Mouse (Mus musculus) hindbrain, embryonic 10.5 days (tissue): ENCODE measurements around the gene Slco3a1. TPM values are rescaled to one million over a fixed set of nuclear protein-coding genes. Genes with fewer than 3 reads are reported as not detected.

ENCODE experiments used
- DNase-seq: peaks from one replicate; pipeline ENCODE4 v3.0.0-alpha.2; 2017; ENCODE audit warnings: low spot score
- H3K27ac ChIP-seq: fragments of 300-500 bp; sonication (generic); 2 replicates; pipeline ENCODE4 v1.5.1; 2016; ENCODE audit warnings: mild to moderate bottlenecking, moderate library complexity
- H3K27me3 ChIP-seq: fragments of 300-500 bp; sonication (generic); 2 replicates; pipeline ENCODE4 v1.6.1; 2016; ENCODE audit warnings: mild to moderate bottlenecking; ENCODE audit not compliant: poor library complexity, insufficient read depth, severe bottlenecking
- H3K36me3 ChIP-seq: fragments of 300-500 bp; sonication (generic); 2 replicates; pipeline ENCODE4 v1.6.1; 2016; ENCODE audit warnings: mild to moderate bottlenecking, moderate library complexity
- H3K4me1 ChIP-seq: fragments of 300-500 bp; sonication (generic); replicated peaks from 2 replicates; pipeline ENCODE4 v1.6.1; 2016; ENCODE audit warnings: mild to moderate bottlenecking
- H3K4me3 ChIP-seq: fragments of 300-500 bp; sonication (generic); 2 replicates; pipeline ENCODE4 v1.5.1; 2016; ENCODE audit warnings: mild to moderate bottlenecking, moderate library complexity
- H3K9me3 ChIP-seq: fragments of 300-500 bp; sonication (generic); 2 replicates; pipeline ENCODE4 v1.6.1; 2016; ENCODE audit warnings: mild to moderate bottlenecking, moderate library complexity
- WGBS: fragments of 180-500 bp; shearing (Covaris S2); methylation state at CpG from one replicate; pipeline ENCODE4 v1.1.7; 2016; 5-methylcytosine and 5-hydroxymethylcytosine counted together
- polyA plus RNA-seq: library from polyadenylated mRNA; unstranded; fragments of >200 nt; fragmentation: Nextera tagmentation; extraction: Ambion mirVana; gene quantifications from 2 replicates; pipeline ENCODE4 v1.2.1, GENCODE M21; 2016

Gene Slco3a1
- polyA plus RNA-seq, 1 experiment from 2014 or later: 10.1 TPM

GRCm38 (mm10) chr7:74256291-74256690 lies 298.3 kb downstream of the Slco3a1 start:
- Histone ChIP-seq H3K4me3 (no peak overlapping the region), H3K9me3 (no peaks in the 10 kb centered on the region), H3K4me1 (no peaks in the 10 kb centered on the region), H3K27me3 (no peaks in the 10 kb centered on the region), H3K27ac (no peak overlapping the region), H3K36me3 (no peaks in the 10 kb centered on the region)
- 84% methylated on average over 3 of the region's 3 CpGs for WGBS
- no peak for DNase-seq

- DNase-seq: no peak
- 96% methylated on average over 2 of the region's 2 CpGs for WGBS
- Histone ChIP-seq H3K27me3 (no peaks in the 10 kb centered on the region), H3K4me3 (no peak overlapping the region), H3K36me3 (no peaks in the 10 kb centered on the region), H3K4me1 (no peaks in the 10 kb centered on the region), H3K9me3 (no peaks in the 10 kb centered on the region), H3K27ac (no peak overlapping the region)
These were observed 302.5 kb downstream of the Slco3a1 start for GRCm38 (mm10) chr7:74252066-74252465.

GRCm38 (mm10) chr7:74241236-74241635 lies 313.3 kb downstream of the Slco3a1 start:
- Histone ChIP-seq H3K9me3 (peaks cover 6% of the 10 kb centered on the region; the same call in 1 of the 2 replicates), H3K27me3 (no peaks in the 10 kb centered on the region), H3K4me1 (peaks cover 36% of the 10 kb centered on the region), H3K4me3 (no peak overlapping the region), H3K27ac (peak overlapping the region; percentile 71; the same call in 1 of the 2 replicates), H3K36me3 (no peaks in the 10 kb centered on the region)
- 83% methylated on average over 3 of the region's 3 CpGs for WGBS
- DNase-seq: no peak

DNA sequence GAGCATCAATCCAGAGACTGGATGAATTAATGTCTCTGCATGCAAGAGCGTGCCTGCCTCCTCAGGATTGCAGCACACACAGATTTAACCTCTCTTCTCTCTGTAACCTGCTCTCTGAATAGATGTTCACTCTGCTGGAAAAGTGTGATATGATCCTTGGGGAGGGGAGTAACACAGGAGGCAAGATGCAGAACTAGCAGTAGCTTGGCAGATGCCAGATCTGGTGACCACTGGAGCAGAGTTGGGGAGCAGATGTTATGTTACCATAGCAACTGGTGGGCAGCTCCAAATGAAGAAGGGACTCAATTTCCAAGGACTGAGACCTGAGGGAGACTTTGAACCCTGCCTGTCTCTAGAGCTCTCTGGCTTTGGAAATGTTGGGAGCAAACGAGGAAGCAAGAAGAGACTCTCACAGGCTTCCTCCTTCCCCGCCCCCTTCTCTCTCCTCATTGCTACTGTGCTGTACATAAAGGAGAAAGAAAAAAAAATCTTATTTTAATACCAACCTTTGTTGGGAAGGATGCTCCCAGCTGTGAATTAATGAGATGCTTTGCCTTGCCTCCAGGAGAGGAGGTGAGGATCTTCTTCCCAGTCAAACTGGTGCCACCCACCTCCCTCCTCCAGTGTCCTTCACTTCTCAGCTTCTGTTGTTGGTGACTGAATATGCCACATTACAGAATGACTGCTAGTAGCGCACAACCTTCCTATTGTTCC lies 314.0 kb downstream of the Slco3a1 start:
- Histone ChIP-seq H3K27me3 (no peaks in the 10 kb centered on the region), H3K27ac (peak overlapping the region; percentile 71), H3K4me3 (no peak overlapping the region), H3K36me3 (no peaks in the 10 kb centered on the region), H3K4me1 (peaks cover 36% of the 10 kb centered on the region), H3K9me3 (peaks cover 6% of the 10 kb centered on the region; the same call in 1 of the 2 replicates)
- DNase-seq: peak; percentile 59
- WGBS: 34% methylated on average over 4 of the region's 4 CpGs
